Mouse (Mus musculus) T-cell, adult 66 days (primary cell): ENCODE results near the gene Gpr62. TPM values are rescaled to one million over a fixed set of nuclear protein-coding genes. Genes with fewer than 3 reads are reported as not detected.

ENCODE experiments used
- total RNA-seq, 2 experiments: library from RNA; stranded (reverse); gene quantifications; 3 replicates in 1 of 2; 4 replicates in 1 of 2; pipeline ENCODE4 v1.2.4; 2023

Gpr62 gene
- total RNA-seq, result under 1 TPM; 0.30 to 0.99 TPM

GRCm38 (mm10) chr9:106465571-106466200 lies at the start of gene Gpr62:
TSS of gene Gpr62 (minus strand) at chr9:106465938.

DNA sequence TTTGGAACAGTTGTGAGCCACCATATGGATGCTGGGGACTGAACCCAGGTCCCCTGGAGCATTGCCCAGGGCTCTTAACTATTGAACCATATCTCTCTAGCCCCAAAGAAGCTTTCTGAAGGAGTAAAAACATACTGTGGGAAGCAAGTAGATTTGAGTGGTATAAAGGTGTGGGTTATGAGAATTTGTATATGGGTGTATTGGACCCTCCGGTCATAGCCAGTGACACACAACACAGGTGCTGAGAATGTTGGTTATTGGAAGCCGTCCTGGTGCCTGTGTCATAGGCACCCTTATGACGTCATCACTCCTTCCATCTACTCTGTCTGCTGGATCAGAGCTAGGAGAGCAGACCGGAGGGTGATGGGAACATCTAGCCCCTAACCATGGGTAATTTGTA lies 48.5 kb upstream of the Gpr62 start, which contains the start of gene Iqcf5:
Iqcf5 (plus strand) TSS at position 301 of the 400 bp plus-strand sequence.

GRCm38 (mm10) chr9:106499667-106500066 lies 33.9 kb upstream of the Gpr62 start, which contains the start of gene Iqcf1:
TSS of gene Iqcf1 (plus strand) at chr9:106499967.

GRCm38 (mm10) chr9:106476924-106477484 lies 11.3 kb upstream of the Gpr62 start, which contains the start of gene Parp3:
TSS of gene Parp3 (minus strand) at chr9:106476949.

GRCm38 (mm10) chr9:106475663-106476001 lies 9.9 kb upstream of the Gpr62 start, which contains the start of gene Rrp9:
TSS of gene Rrp9 (plus strand) at chr9:106475963.

GRCm38 (mm10) chr9:106453271-106454070 lies 12.3 kb downstream of the Gpr62 start, which contains the start of gene Pcbp4:
TSS of gene Pcbp4 (plus strand) at chr9:106453291.

GRCm38 (mm10) chr9:106447348-106447747 lies 18.4 kb downstream of the Gpr62 start, which contains the start of the genes Abhd14b and Abhd14a:
TSS of gene Abhd14b (plus strand) at chr9:106447459.
TSS of gene Abhd14a (minus strand) at chr9:106447678.

DNA sequence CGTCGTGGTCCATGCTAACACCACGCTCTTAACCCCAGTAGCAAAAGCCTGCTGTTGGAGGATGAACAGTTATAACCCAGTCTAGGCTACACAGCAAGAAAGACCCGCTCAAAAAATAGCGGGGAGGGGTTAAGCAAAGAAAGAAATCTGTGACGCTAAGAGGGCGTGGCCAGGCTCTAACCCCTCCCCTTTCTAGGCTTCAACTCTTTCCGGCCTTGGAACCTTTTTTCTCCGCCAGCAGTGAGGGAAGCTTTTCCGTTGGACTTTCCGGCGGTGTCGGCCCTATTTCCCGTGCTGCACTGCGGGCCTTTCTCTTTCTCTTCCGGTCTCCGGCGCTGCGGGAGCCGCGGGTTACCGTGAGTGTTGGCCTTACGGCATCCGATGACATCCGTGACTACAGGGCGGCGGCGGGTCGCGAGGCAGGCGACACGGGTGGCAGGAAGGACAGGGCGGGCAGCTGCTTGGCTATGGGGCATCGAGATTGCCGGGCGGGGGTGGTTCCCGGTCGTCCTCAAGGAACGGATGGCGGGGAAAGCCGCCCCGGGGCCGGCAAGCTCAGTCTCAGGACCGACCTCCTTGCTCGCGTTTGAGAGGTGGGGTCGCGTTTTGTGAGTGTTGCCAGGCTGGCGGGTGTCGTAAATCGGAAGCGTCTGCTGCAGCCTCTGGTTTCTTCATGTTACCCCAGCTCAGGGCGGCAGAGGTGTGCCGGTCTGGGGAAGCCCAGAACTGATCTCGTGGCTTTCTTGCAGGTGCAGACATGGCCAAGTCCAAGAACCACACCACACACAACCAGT lies 36.3 kb downstream of the Gpr62 start, which contains the start of gene Rpl29:
Rpl29 (plus strand) TSS at position 234 of the 794 bp plus-strand sequence.

Other genes starting within 250 kb of the Gpr62 start
- gene Tlr9, start 243.3 kb downstream of the Gpr62 start, total RNA-seq, result 1 to 10 TPM; 2.1 to 3.5 TPM
- gene Alas1, start 217.3 kb downstream of the Gpr62 start, total RNA-seq, result 10 to 100 TPM; 45.1 to 45.2 TPM
- gene Poc1a, start 184.9 kb downstream of the Gpr62 start, total RNA-seq, result 1 to 10 TPM; 3.4 to 8.3 TPM
- 10 to 100 TPM; 37.8 to 49.4 TPM for gene Dusp7, start 97.3 kb downstream of the Gpr62 start, total RNA-seq
- 100 to 1,000 TPM; 850 to 940 TPM for gene Rpl29, start 36.5 kb downstream of the Gpr62 start, total RNA-seq
- gene Acy1, start 27.6 kb downstream of the Gpr62 start, total RNA-seq, result 10 to 100 TPM; 14.4 to 15.4 TPM
- gene Abhd14b, start 18.5 kb downstream of the Gpr62 start, total RNA-seq, result 1 to 10 TPM; 6.6 to 7.7 TPM
- 10 to 100 TPM in 1 of 2 experiments, 1 to 10 TPM in 1; 10.0 to 11.4 TPM for gene Abhd14a, start 18.3 kb downstream of the Gpr62 start, total RNA-seq
- 10 to 100 TPM; 10.5 to 15.6 TPM for gene Pcbp4, start 12.6 kb downstream of the Gpr62 start, total RNA-seq
- gene Rrp9, start 10.0 kb upstream of the Gpr62 start, total RNA-seq, result 10 to 100 TPM; 85.2 to 89.8 TPM
- gene Parp3, start 11.0 kb upstream of the Gpr62 start, total RNA-seq, result 10 to 100 TPM; 50.1 to 60.6 TPM
- not detected for gene Iqcf1, start 34.0 kb upstream of the Gpr62 start, total RNA-seq
- not detected for gene Iqcf5, start 48.6 kb upstream of the Gpr62 start, total RNA-seq
- gene Iqcf3, start 95.7 kb upstream of the Gpr62 start, total RNA-seq, result not detected
- not detected for gene Iqcf4, start 105.1 kb upstream of the Gpr62 start, total RNA-seq
- not detected for gene Iqcf6, start 160.6 kb upstream of the Gpr62 start, total RNA-seq
- gene Grm2, start 190.1 kb upstream of the Gpr62 start, total RNA-seq, result not detected
- gene Tex264, start 220.0 kb upstream of the Gpr62 start, total RNA-seq, result 10 to 100 TPM; 59.1 to 65.7 TPM